Mouse (Mus musculus) MEL (cell line): ENCODE data around the gene Dtnb. TPM values are rescaled to one million over a fixed set of nuclear protein-coding genes. Genes with fewer than 3 reads are reported as not detected.

ENCODE experiments used
- DNase-seq: peaks from one replicate; pipeline ENCODE4 v3.0.0; 2011; ENCODE audit warnings: low read depth, low spot score
- H3K27ac ChIP-seq: 2 replicates; pipeline ENCODE4 v1.5.1; 2012; ENCODE audit warnings: low read depth, mild to moderate bottlenecking, control low read depth, low read length, moderate library complexity; ENCODE audit not compliant: control insufficient read depth
- H3K27me3 ChIP-seq, 2 experiments: fragments of 150-350 bp in 1 of 2; sonication (generic) in 1 of 2; 2 replicates each; pipeline ENCODE4 v1.6.1; 2012; ENCODE audit warnings: low read length in 2 of 2, mild to moderate bottlenecking in 2 of 2, improper control_type of control experiment in 1 of 2, moderate library complexity in 1 of 2; ENCODE audit not compliant: insufficient read depth in 2 of 2, control insufficient read depth in 1 of 2
- H3K36me3 ChIP-seq, 2 experiments: 2 replicates each; pipeline ENCODE4 v1.6.1; 2012 to 2014; ENCODE audit warnings: low read length in 2 of 2, improper control_type of control experiment in 1 of 2, inconsistent platforms in 1 of 2, mild to moderate bottlenecking in 1 of 2; ENCODE audit not compliant: insufficient read depth in 2 of 2, control insufficient read depth in 1 of 2
- H3K4me1 ChIP-seq, 2 experiments: fragments of 150-350 bp in 1 of 2; sonication (generic) in 1 of 2; 2 replicates each; pipeline ENCODE4 v1.6.1; 2012; ENCODE audit warnings: low read length in 2 of 2, improper control_type of control experiment in 1 of 2, mild to moderate bottlenecking in 1 of 2; ENCODE audit not compliant: insufficient read depth in 2 of 2, control insufficient read depth in 1 of 2
- H3K4me3 ChIP-seq, 2 experiments: fragments of 150-350 bp in 1 of 2; sonication (generic) in 1 of 2; 2 replicates each; pipeline ENCODE4 v1.5.1; 2012; ENCODE audit warnings: low read depth in 2 of 2, low read length in 2 of 2, mild to moderate bottlenecking in 2 of 2, moderate library complexity in 2 of 2, control low read depth in 1 of 2, improper control_type of control experiment in 1 of 2; ENCODE audit not compliant: control insufficient read depth in 1 of 2, insufficient read depth in 1 of 2
- H3K79me2 ChIP-seq: 2 replicates; pipeline ENCODE4 v1.6.1; 2012; ENCODE audit warnings: mild to moderate bottlenecking, low read length, moderate library complexity; ENCODE audit not compliant: control insufficient read depth, poor library complexity, insufficient read depth
- H3K9ac ChIP-seq: 2 replicates; pipeline ENCODE4 v1.6.1; 2012; ENCODE audit warnings: low read depth, mild to moderate bottlenecking, control low read depth, low read length, moderate library complexity; ENCODE audit not compliant: control insufficient read depth, poor library complexity, severe bottlenecking
- H3K9me3 ChIP-seq: fragments of 150-350 bp; sonication (generic); replicated peaks from 2 replicates; pipeline ENCODE4 v1.6.1; 2012; ENCODE audit warnings: mild to moderate bottlenecking, low read length, improper control_type of control experiment, moderate library complexity; ENCODE audit not compliant: insufficient read depth
- CHD2 ChIP-seq: IDR thresholded peaks from 2 replicates; pipeline ENCODE4 v1.6.1; 2011; ENCODE audit warnings: low read length, improper control_type of control experiment
- E2F4 ChIP-seq: IDR thresholded peaks from 2 replicates; pipeline ENCODE4 v1.6.1; 2011; ENCODE audit warnings: low read depth, low read length, improper control_type of control experiment, borderline replicate concordance
- ELF1 ChIP-seq: IDR thresholded peaks from 2 replicates; pipeline ENCODE4 v1.6.1; 2014; ENCODE audit warnings: low read depth, mild to moderate bottlenecking, inconsistent platforms, low read length, improper control_type of control experiment, moderate library complexity
- ETS1 ChIP-seq: IDR thresholded peaks from 2 replicates; pipeline ENCODE4 v1.6.1; 2012; ENCODE audit warnings: low read depth, mild to moderate bottlenecking, inconsistent platforms, low read length, improper control_type of control experiment, moderate library complexity
- HCFC1 ChIP-seq: IDR thresholded peaks from 2 replicates; pipeline ENCODE4 v1.6.1; 2012; ENCODE audit warnings: low read depth, mild to moderate bottlenecking, inconsistent platforms, low read length, improper control_type of control experiment, moderate library complexity
- JUND ChIP-seq: IDR thresholded peaks from 2 replicates; pipeline ENCODE4 v1.6.1; 2011; ENCODE audit warnings: low read depth, mild to moderate bottlenecking, improper control_type of control experiment, low read length
- KAT2A ChIP-seq: conservative IDR thresholded peaks from 2 replicates; pipeline ENCODE4 v1.6.1; 2012; ENCODE audit warnings: low read depth, low read length, improper control_type of control experiment, inconsistent platforms
- MAFK ChIP-seq: IDR thresholded peaks from 2 replicates; pipeline ENCODE4 v1.6.1; 2011; ENCODE audit warnings: low read depth, mild to moderate bottlenecking, low read length, improper control_type of control experiment, borderline replicate concordance
- MAX ChIP-seq: IDR thresholded peaks from 2 replicates; pipeline ENCODE4 v1.6.1; 2011; ENCODE audit warnings: low read length, improper control_type of control experiment
- MAZ ChIP-seq: IDR thresholded peaks from 2 replicates; pipeline ENCODE4 v1.6.1; 2012; ENCODE audit warnings: low read depth, mild to moderate bottlenecking, inconsistent platforms, low read length, improper control_type of control experiment
- MEF2A ChIP-seq: IDR thresholded peaks from 2 replicates; pipeline ENCODE4 v1.6.1; 2014; ENCODE audit warnings: low read depth, mild to moderate bottlenecking, inconsistent platforms, low read length, improper control_type of control experiment; ENCODE audit not compliant: poor library complexity, insufficient replicate concordance, severe bottlenecking; ENCODE audit errors: extremely low read depth
- MXI1 ChIP-seq: IDR thresholded peaks from 2 replicates; pipeline ENCODE4 v1.6.1; 2011; ENCODE audit warnings: mild to moderate bottlenecking, low read depth, low read length, improper control_type of control experiment
- NRF1 ChIP-seq: IDR thresholded peaks from 2 replicates; pipeline ENCODE4 v1.6.1; 2014; ENCODE audit warnings: low read depth, mild to moderate bottlenecking, inconsistent platforms, low read length, improper control_type of control experiment, moderate library complexity; ENCODE audit not compliant: poor library complexity, insufficient read depth, severe bottlenecking
- POLR2AphosphoS5 ChIP-seq: IDR thresholded peaks from 2 replicates; pipeline ENCODE4 v1.6.1; 2012; ENCODE audit warnings: low read depth, borderline replicate concordance, mild to moderate bottlenecking, inconsistent platforms, low read length, moderate library complexity, mixed read lengths
- RAD21 ChIP-seq: IDR thresholded peaks from 2 replicates; pipeline ENCODE4 v1.6.1; 2011; ENCODE audit warnings: mild to moderate bottlenecking, low read depth, low read length, improper control_type of control experiment
- RCOR1 ChIP-seq: IDR thresholded peaks from 2 replicates; pipeline ENCODE4 v1.6.1; 2012; ENCODE audit warnings: low read depth, mild to moderate bottlenecking, inconsistent platforms, low read length, improper control_type of control experiment
- SIN3A ChIP-seq: IDR thresholded peaks from 2 replicates; pipeline ENCODE4 v1.6.1; 2012; ENCODE audit warnings: low read length, improper control_type of control experiment, inconsistent platforms
- SMC3 ChIP-seq: IDR thresholded peaks from 2 replicates; pipeline ENCODE4 v1.6.1; 2011; ENCODE audit warnings: low read depth, low read length, improper control_type of control experiment
- TAL1 ChIP-seq: IDR thresholded peaks from 2 replicates; pipeline ENCODE4 v1.6.1; 2012; ENCODE audit warnings: mild to moderate bottlenecking, inconsistent platforms, low read length, moderate library complexity, mixed read lengths
- TBP ChIP-seq: IDR thresholded peaks from 2 replicates; pipeline ENCODE4 v1.8.0; 2011; ENCODE audit warnings: low read depth, low read length, improper control_type of control experiment
- UBTF ChIP-seq: IDR thresholded peaks from 2 replicates; pipeline ENCODE4 v1.6.1; 2012; ENCODE audit warnings: low read depth, mild to moderate bottlenecking, inconsistent platforms, low read length, improper control_type of control experiment, moderate library complexity, borderline replicate concordance; ENCODE audit not compliant: insufficient read depth
- USF1 ChIP-seq: IDR thresholded peaks from 2 replicates; pipeline ENCODE4 v1.6.1; 2014; ENCODE audit warnings: low read depth, mild to moderate bottlenecking, inconsistent platforms, low read length, improper control_type of control experiment, moderate library complexity
- ZKSCAN1 ChIP-seq: IDR thresholded peaks from 2 replicates; pipeline ENCODE4 v1.6.1; 2012; ENCODE audit warnings: low read depth, mild to moderate bottlenecking, inconsistent platforms, low read length, improper control_type of control experiment, moderate library complexity
- ZMIZ1 ChIP-seq: IDR thresholded peaks from 2 replicates; pipeline ENCODE4 v1.6.1; 2012; ENCODE audit warnings: low read depth, mild to moderate bottlenecking, inconsistent platforms, low read length, improper control_type of control experiment, moderate library complexity
- ZNF384 ChIP-seq: IDR thresholded peaks from 2 replicates; pipeline ENCODE4 v1.6.1; 2012; ENCODE audit warnings: low read depth, mild to moderate bottlenecking, inconsistent platforms, low read length, improper control_type of control experiment
- polyA plus RNA-seq, 2 experiments: library from polyadenylated mRNA; stranded (reverse) in 1 of 2; unstranded in 1 of 2; fragments of >175 nt in 1 of 2; fragments of >200 nt in 1 of 2; gene quantifications; 2 replicates each; pipeline versions ENCODE4 v1.2.1 to v1.2.4; 2012; ENCODE audit warnings: low replicate concordance in 2 of 2, low read depth in 1 of 2; ENCODE audit not compliant: insufficient read length in 2 of 2, insufficient read depth in 1 of 2, missing spikeins in 1 of 2
- total RNA-seq: library from RNA; depleted of rRNA; stranded (reverse); fragments of 300-350 nt; gene quantifications from 2 replicates; pipeline ENCODE4 v1.2.3, GENCODE M21; 2012

The Dtnb gene
- total and polyA plus RNA-seq, 3 experiments, result 18.6 to 24.9 TPM; not detected in 1

GRCm38 (mm10) chr12:3780405-3780891 lies 208.3 kb downstream of the Dtnb start:
- no peaks in the 10 kb centered on the region for H3K9me3 ChIP-seq
- H3K36me3 ChIP-seq, result peaks cover 0 to 7% of the 10 kb centered on the region in 2 experiments; a peak in 2 of 4 replicates
- peaks cover 5 to 15% of the 10 kb centered on the region in 2 experiments; a peak in 3 of 4 replicates for H3K4me1 ChIP-seq
- H3K9ac ChIP-seq, result no peak overlapping the region
- no peak overlapping the region for H3K4me3 ChIP-seq
- H3K27me3 ChIP-seq, result no peaks in the 10 kb centered on the region
- H3K27ac ChIP-seq, result no peak overlapping the region
- H3K79me2 ChIP-seq, result no peaks in the 10 kb centered on the region
- peak; percentile 39 for DNase-seq
- TF ChIP-seq USF1 (peak; percentile 40), SMC3 (no peak), KAT2A (no peak), MAX (peak; percentile 46; the same call in 1 of the 2 replicates), UBTF (no peak), ETS1 (no peak), SIN3A (no peak), MXI1 (peak; percentile 55; the same call in 1 of the 2 replicates), RCOR1 (no peak), E2F4 (no peak), CHD2 (no peak)

GRCm38 (mm10) chr12:3780931-3781471 lies 208.8 kb downstream of the Dtnb start:
- DNase-seq, result no peak
- no peak overlapping the region for H3K4me3 ChIP-seq
- H3K36me3 ChIP-seq, result peaks cover 0 to 1% of the 10 kb centered on the region in 2 experiments; a peak in 2 of 4 replicates
- H3K9me3 ChIP-seq, result no peaks in the 10 kb centered on the region
- H3K27ac ChIP-seq, result no peak overlapping the region
- H3K79me2 ChIP-seq, result no peaks in the 10 kb centered on the region
- H3K4me1 ChIP-seq, result peaks cover 2 to 9% of the 10 kb centered on the region in 2 experiments; a peak in 3 of 4 replicates
- TF ChIP-seq KAT2A, result no peak
- 0 out of 2 replicates have a peak, but pooled peaks have one; percentile 35 for TF ChIP-seq ZKSCAN1
- H3K27me3 ChIP-seq, result no peaks in the 10 kb centered on the region
- no peak overlapping the region; the same call in 1 of the 2 replicates for H3K9ac ChIP-seq

- no peaks in the 10 kb centered on the region; a peak in 1 of 4 replicates for H3K36me3 ChIP-seq
- H3K27me3 ChIP-seq, result no peaks in the 10 kb centered on the region
- no peak overlapping the region; the same call in 1 of the 2 replicates for H3K9ac ChIP-seq
- no peaks in the 10 kb centered on the region for H3K79me2 ChIP-seq
- no peak overlapping the region for H3K27ac ChIP-seq
- peaks cover 0 to 5% of the 10 kb centered on the region in 2 experiments; a peak in 2 of 4 replicates for H3K4me1 ChIP-seq
- DNase-seq, result peak; percentile 88
- no peak overlapping the region for H3K4me3 ChIP-seq
- no peaks in the 10 kb centered on the region for H3K9me3 ChIP-seq
- TF ChIP-seq MAFK (no peak), TBP (no peak), MAZ (0 out of 2 replicates have a peak, but pooled peaks have one; percentile 37), ZKSCAN1 (no peak), POLR2AphosphoS5 (no peak), ZMIZ1 (no peak), CHD2 (no peak), HCFC1 (no peak), SMC3 (peak; percentile 75), ELF1 (peak; percentile 44; the same call in 1 of the 2 replicates), ZNF384 (no peak), RAD21 (peak; percentile 36), NRF1 (no peak), USF1 (no peak), MEF2A (peak; percentile 93), JUND (no peak), TAL1 (no peak)
These were observed 209.3 kb downstream of the Dtnb start for GRCm38 (mm10) chr12:3781482-3781881.
